Mouse (Mus musculus) cerebellum, adult 2 months (tissue): ENCODE data around the gene Marcksl1.

Experiments used
- CTCF ChIP-seq: fragments of 200-500 bp; IDR thresholded peaks from 2 replicates; pipeline ENCODE4 v1.5.1; 2011; ENCODE audit warnings: low read depth, mild to moderate bottlenecking, control low read depth, low read length, moderate library complexity, borderline replicate concordance; ENCODE audit not compliant: insufficient read depth
- POLR2A ChIP-seq: fragments of 200-500 bp; IDR thresholded peaks from 2 replicates; pipeline ENCODE4 v1.6.1; 2011; ENCODE audit warnings: low read length, control low read depth, borderline replicate concordance; ENCODE audit not compliant: insufficient read depth

DNA sequence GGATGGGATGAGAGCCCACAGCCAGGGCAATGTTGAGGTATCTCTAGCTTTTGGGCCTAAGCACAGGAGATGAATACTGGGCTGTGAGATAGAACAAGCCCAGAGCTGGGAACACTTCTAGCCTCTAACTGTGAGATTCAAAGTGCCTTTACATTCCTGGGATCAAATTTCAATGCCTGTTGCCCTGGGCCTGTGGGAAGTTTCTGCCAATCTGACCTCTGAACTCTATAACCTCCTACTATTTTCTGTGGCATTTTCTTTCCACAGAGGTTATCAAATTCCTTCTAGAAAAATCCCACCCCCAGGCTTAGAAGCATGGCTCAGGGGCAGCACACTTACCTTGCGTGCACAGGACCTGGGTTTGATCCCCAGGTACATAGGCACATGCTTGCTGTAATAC lies 36.9 kb downstream of the Marcksl1 start:
- TF ChIP-seq CTCF, result no peak
- TF ChIP-seq POLR2A, result no peak
